Mouse (Mus musculus) stomach, adult 2 months (tissue): Measurements from ENCODE around the gene Krtap19-4. TPM values are rescaled to one million over a fixed set of nuclear protein-coding genes. Genes with fewer than 3 reads are reported as not detected.

Experiments
- polyA plus RNA-seq: library from polyadenylated mRNA; depleted of rRNA; stranded (reverse); fragments of >200 nt; gene quantifications from 2 replicates; pipeline ENCODE4 v1.2.3, GENCODE M21; 2012; rRNA removed

Krtap19-4 gene
- polyA plus RNA-seq = not detected in 2 replicates

GRCm38 (mm10) chr16:88884989-88885388, at the start of gene Krtap19-4:
Krtap19-4 (minus strand) TSS chr16:88885089.

GRCm38 (mm10) chr16:88932165-88932564, 47.3 kb upstream of the Krtap19-4 start, which contains the start of gene Krtap19-9b:
Krtap19-9b (minus strand) TSS chr16:88932265.

GRCm38 (mm10) chr16:88896357-88896756, 11.5 kb upstream of the Krtap19-4 start, which contains the start of gene Krtap19-5:
Krtap19-5 (minus strand) TSS chr16:88896457.

GRCm38 (mm10) chr16:88877938-88878337, 7.0 kb downstream of the Krtap19-4 start, which contains the start of gene Krtap19-3:
Krtap19-3 (minus strand) TSS chr16:88878038.

GRCm38 (mm10) chr16:88874169-88874568, 10.7 kb downstream of the Krtap19-4 start, which contains the start of gene Krtap19-2:
Krtap19-2 (minus strand) TSS chr16:88874269.

GRCm38 (mm10) chr16:88869311-88869710, 15.6 kb downstream of the Krtap19-4 start, which contains the start of gene Krtap19-1:
Krtap19-1 (minus strand) TSS chr16:88869411.

Other genes starting within 250 kb of the Krtap19-4 start
- not detected in 2 replicates for gene Krtap26-1, start 237.3 kb downstream of the Krtap19-4 start, polyA plus RNA-seq
- gene Krtap27-1, start 213.4 kb downstream of the Krtap19-4 start, polyA plus RNA-seq = not detected in 2 replicates
- gene 2310061N02Rik, start 177.1 kb downstream of the Krtap19-4 start, polyA plus RNA-seq = not detected in 2 replicates
- gene Krtap13-1, start 156.2 kb downstream of the Krtap19-4 start, polyA plus RNA-seq = not detected in 2 replicates
- not detected in 2 replicates for gene Krtap13, start 133.5 kb downstream of the Krtap19-4 start, polyA plus RNA-seq
- gene 2310034C09Rik, start 126.2 kb downstream of the Krtap19-4 start, polyA plus RNA-seq = not detected in 2 replicates
- not detected in 2 replicates for gene 2310057N15Rik, start 110.9 kb downstream of the Krtap19-4 start, polyA plus RNA-seq
- not detected in 2 replicates for gene Gm5965, start 107.2 kb downstream of the Krtap19-4 start, polyA plus RNA-seq
- not detected in 2 replicates for gene Gm20741, start 72.9 kb downstream of the Krtap19-4 start, polyA plus RNA-seq
- gene Krtap15, start 64.9 kb downstream of the Krtap19-4 start, polyA plus RNA-seq = not detected in 2 replicates
- gene Krtap14, start 58.9 kb downstream of the Krtap19-4 start, polyA plus RNA-seq = not detected in 2 replicates
- not detected in 2 replicates for gene Krtap19-1, start 15.7 kb downstream of the Krtap19-4 start, polyA plus RNA-seq
- not detected in 2 replicates for gene Krtap19-2, start 10.8 kb downstream of the Krtap19-4 start, polyA plus RNA-seq
- gene Krtap19-3, start 7.1 kb downstream of the Krtap19-4 start, polyA plus RNA-seq = not detected in 2 replicates
- gene Krtap19-5, start 11.4 kb upstream of the Krtap19-4 start, polyA plus RNA-seq = not detected in 2 replicates
- gene Krtap19-9b, start 47.2 kb upstream of the Krtap19-4 start, polyA plus RNA-seq = not detected in 2 replicates
- not detected in 2 replicates for gene Krtap16-3, start 77.8 kb upstream of the Krtap19-4 start, polyA plus RNA-seq
- not detected in 2 replicates for gene Krtap22-2, start 125.7 kb upstream of the Krtap19-4 start, polyA plus RNA-seq
- gene Gm10229, start 130.2 kb upstream of the Krtap19-4 start, polyA plus RNA-seq = not detected in 2 replicates
- not detected in 2 replicates for gene Krtap6-1, start 146.6 kb upstream of the Krtap19-4 start, polyA plus RNA-seq
- gene Gm10228, start 156.4 kb upstream of the Krtap19-4 start, polyA plus RNA-seq = not detected in 2 replicates
- gene Krtap6-5, start 162.8 kb upstream of the Krtap19-4 start, polyA plus RNA-seq = not detected in 2 replicates
- not detected in 2 replicates for gene 1110025L11Rik, start 178.9 kb upstream of the Krtap19-4 start, polyA plus RNA-seq
- not detected in 2 replicates for gene Krtap6-3, start 198.9 kb upstream of the Krtap19-4 start, polyA plus RNA-seq